Mouse (Mus musculus): ENCODE measurements around the gene Drd4.

The Drd4 gene

DNA sequence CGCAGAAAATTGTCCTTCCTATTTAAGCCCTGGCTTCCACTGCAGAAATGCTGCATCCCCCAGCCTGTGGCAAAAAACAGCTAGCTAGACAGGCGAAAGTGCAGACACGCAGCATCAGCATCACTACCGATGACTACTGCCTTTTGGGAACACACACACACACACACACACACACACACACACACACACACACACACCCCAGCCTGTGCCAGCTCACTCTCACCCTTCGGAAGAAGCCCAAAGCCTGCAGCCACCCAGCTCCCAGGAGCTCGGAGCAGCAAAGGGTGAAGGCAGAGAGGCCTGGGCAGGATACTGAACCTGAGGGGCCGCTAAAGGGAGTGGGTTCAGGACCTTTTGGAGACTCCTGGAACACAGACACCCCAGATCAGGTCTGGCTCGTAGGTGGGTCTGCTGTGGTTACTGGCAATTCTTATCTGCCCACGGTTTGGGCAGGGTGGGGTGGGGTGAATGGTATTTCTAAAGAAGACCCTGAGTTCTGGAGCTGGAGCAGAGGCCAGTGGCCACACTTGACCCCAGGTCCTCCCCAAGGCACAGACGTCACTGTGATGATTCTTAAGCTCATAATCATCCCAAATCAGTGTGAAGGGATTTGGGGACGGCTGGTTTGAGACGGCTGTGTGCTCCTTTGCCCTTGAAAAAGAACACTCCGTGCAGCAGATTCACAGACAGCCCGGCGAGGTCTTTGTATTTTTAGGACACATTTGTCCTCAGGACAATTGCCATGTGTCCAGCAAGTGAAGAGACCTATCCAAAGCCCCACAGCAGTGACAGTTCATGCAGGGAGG is 980 bp downstream of the Drd4 start:
- no peak for DNase-seq

DNA sequence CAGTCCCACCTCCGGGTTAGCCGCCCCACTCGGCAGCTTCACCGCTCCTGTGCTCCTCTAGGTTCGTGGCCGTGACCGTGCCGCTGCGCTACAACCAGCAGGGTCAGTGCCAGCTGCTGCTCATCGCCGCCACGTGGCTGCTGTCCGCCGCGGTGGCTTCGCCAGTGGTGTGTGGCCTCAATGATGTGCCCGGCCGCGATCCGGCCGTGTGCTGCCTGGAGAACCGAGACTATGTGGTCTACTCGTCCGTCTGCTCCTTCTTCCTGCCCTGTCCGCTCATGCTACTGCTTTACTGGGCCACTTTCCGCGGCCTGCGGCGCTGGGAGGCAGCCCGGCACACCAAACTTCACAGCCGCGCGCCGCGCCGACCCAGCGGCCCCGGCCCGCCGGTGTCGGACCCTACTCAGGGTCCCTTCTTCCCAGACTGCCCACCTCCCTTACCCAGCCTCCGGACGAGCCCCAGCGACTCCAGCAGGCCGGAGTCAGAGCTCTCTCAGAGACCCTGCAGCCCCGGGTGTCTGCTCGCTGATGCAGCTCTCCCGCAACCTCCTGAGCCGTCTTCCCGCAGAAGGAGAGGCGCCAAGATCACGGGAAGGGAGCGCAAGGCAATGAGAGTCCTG is 2.2 kb downstream of the Drd4 start:
- no peak for DNase-seq

DNA sequence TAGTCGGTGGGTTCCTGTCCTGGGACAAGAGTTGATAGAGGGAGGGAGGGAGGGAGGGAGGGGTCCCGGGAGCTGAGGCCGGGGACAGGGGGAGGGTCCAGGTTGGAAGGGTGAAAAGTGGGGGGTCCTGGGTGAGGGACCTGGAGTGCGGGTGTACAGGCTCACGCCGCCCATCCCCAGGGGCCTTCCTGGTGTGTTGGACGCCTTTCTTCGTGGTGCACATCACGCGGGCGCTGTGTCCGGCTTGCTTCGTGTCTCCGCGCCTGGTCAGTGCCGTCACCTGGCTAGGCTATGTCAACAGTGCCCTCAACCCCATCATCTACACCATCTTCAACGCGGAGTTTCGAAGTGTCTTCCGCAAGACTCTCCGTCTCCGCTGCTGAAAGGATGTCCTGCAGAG is 2.7 kb downstream of the Drd4 start:
- DNase-seq = no peak

DNA sequence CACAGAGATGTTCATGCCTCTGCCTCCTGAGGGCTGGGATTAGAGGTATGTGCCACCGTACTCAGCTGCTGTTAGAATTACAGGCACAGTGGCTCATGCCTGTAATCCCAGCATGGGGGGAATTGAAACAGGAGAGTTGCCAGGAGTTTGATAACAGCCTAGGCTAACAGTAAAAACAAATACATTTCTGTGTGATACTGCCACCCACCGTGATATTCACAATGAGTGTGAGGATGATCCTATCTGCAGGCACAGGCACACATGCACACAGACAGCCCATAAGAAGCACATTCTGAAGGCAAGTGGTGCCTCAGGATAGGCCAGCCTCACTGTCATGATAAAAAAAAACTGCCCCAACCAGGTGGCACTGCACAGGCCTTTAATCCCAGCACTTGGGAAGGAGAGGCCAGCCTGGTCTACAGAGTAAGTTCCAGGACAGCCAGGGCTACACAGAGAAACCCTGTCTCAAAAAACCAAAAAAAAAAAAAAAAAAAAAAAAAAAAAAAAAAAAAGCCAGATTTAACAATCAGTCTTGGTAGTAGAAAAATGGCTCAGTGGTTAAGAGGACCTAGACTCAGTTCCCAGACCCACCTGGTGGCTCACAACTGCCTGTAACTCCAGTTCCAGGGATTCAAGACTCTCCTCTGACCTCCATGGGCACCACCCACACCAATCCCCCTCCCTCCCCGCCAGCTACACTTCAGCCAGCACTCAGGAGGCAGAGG is 6.3 kb downstream of the Drd4 start:
- DNase-seq = no peak

DNA sequence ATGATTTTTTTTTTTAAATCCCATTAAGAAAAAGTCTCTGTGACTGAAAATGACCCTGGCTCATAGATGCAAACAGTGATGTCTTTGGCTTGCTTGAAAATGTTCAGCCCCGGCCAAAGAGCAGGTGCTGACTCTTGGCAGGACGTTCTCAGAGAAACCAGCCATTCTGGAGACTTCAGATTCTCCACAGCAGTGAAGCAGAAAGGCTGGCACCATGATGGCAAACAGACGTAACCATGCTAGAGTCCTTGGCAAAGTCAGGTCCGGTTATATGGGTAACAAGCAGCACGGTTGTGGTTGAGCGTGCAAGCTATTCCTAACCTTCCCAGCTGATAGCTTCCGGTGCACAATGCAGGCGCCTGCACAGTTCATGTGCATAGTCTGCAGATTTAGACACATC is 7.4 kb downstream of the Drd4 start:
- DNase-seq = peak; percentile 69

DNA sequence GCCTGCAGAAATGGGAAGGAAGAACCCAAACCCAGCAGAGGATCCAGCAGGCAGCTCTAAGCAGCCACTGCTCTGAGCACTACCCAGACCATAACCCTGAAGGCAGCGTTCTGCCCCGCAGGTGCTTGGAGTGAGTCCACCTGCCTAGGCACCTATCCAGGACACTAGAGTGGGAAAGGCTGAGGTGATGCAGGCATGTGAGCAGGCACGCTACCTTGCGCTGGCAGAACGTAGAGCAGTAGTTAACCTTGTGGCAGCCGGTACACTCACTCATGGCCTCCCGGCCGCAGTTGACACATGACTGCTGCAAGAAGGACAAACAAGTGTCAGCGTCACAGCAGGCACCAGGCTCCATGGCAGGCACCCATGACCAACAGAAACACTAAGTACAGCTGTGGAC is 9.6 kb downstream of the Drd4 start:
- peak; percentile 66 for DNase-seq

DNA sequence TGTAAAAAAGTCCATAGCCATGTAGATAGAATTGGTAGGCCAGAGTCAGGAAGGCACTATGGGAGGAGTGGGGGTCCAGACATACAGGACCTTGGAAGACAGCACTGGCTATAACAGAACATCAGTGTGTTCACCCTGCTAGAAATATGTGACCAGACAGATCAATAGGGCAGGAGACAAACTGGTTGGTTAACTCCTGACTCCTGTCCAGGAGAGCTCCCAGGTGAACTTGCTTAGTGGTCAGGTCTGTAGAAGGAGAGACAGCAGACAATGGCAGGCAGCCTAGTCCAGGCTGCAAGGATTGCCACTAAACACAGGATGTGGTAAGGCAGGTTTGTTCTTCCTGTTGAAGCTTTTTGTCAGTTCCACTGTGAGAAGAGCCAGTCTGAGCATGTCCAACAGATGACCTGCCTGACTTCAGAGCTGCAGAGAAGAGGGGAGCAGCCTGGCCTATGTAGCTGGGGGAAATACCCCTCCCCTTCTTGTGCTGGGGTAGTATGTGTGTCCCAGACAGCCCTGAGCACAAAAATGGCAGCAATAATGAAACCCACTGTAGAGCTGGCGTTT is 11.0 kb downstream of the Drd4 start:
- no peak for DNase-seq

DNA sequence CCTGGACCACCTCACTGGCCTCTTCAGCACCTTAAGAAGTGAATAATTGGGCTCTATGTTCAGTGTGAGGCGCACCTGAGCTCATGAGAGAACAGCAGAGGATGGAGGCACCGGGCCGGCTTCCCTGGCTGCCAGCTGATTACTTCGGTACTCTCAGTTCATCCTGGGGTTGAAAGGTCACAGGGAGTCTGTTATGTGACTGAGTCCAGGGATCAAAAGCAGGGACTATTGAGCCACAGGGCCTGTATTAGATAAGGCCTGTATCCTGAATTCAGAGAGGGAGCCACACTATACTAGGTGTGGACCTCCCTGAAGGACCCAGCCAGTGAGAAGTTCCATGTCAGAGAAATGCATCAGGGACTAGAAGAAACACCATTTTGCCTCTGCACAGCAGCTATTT is 12.7 kb downstream of the Drd4 start:
- DNase-seq = no peak

DNA sequence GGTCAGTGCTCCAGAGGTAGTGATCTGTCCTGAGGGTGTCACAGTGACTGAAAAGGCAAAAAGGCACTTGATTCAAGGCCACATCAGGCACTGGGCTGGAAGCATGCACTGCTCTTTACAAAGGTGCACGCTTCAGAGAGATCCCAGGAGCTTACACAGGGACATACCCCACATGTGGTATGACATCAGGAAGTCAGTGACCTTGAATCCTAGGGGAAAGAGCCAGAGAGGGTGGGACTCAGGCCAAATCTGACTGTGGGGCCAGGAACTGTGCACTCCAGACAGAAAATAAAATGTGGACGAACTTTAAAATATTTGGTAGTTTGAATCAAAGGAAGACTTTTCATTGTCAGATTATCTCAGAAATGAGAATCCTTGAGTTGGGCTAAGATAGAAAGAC is 22.6 kb downstream of the Drd4 start:
- no peak for DNase-seq

DNA sequence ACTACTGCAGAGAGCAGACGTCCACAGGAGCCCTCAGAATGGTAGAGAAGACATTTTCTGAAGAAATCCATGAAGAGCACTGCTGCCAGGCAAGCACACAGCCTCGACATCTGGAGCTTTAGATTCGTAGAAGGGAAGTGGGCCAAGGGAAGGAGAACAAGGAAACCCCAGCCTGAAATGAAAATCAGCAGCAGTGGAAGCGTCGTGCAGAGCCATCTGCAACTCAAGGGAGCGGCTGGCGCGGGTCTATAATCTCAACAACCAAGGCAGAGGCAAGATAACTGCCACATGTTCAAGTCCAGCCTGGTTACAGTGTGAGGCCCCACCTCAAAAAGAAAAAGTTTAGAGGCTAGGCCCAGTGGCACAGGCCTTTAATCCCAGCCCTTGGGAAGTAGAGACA is 23.3 kb downstream of the Drd4 start:
- no peak for DNase-seq

DNA sequence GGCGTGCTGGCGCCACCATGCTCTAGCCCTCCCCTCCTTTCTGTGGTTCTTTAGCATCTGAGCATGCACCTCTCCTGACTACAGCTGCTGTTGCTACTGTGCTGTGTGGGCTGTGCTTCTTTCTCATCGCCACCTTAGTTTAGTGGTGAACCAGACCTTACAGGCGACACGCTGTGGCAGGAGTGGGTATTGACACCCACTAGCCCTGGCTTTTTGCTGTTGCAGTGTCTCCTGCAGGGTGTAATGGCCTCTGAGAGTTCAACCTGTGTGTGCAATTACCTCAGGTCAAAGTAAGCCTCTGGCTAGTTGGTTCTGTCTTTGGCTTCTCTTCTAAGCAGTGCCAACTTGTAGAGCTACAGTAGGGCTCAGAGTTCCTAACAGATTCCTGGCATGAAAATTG is 24.2 kb downstream of the Drd4 start:
- no peak for DNase-seq

DNA sequence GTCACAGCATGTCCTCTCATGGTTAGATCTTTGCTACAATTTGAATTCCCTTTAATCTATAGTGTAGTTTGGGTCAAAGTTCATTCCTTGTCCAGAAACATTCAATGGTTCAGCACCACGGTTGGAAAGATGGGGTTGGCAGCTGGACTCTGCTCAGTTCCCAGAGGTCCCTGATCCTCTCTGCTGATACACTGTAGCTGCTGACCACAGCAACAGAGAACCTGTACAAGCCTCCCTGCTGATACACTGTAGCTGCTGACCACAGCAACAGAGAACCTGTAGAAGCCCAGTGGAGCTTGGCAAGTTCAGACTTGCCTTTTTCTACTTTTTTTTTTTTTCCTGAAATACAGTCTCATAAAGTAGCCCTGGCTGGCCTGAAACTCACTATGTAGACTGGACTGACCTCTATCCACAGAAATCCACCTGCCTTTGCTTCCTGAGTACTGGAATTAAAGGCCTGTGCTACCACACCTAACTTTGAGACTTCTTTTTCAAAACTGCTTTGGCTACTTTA is 25.9 kb downstream of the Drd4 start:
- no peak for DNase-seq

DNA sequence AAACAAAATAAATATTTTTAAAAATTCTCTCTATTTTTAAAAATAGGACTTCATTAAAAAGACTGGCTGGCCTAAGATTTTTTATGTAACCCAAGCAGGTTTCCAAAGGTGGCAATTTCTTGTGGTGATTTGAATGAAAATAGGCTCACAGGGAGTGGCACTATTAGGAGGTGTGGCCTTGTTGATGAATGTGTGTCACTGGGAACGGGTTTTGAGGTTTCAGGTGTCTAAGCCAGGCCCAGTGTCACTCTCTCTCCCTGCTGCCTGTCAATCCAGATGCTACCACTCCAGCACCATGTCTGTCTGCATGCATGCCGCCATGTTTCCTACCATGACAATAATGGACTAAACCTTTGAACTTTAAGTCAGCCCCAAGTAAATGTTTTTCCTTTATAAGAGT is 27.6 kb downstream of the Drd4 start:
- no peak for DNase-seq

DNA sequence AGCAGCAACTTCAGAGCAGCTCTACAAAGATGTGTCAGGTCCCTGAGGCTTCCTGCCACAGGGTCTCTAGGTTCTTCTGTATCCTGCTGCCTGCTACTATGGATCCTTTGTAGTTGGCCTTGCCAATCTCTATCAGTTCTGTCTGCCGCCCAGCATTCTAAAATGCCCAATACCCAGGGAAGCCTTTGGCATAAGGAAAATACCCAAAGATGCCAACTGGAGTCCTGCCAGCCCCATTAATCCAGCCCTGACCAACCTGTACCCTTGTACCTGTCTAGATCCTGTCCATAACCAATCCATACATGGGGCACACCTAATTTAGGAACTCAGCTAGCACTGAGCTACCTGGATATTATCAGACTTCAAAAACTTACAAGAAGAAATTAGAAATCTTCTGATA is 32.9 kb downstream of the Drd4 start:
- no peak for DNase-seq

DNA sequence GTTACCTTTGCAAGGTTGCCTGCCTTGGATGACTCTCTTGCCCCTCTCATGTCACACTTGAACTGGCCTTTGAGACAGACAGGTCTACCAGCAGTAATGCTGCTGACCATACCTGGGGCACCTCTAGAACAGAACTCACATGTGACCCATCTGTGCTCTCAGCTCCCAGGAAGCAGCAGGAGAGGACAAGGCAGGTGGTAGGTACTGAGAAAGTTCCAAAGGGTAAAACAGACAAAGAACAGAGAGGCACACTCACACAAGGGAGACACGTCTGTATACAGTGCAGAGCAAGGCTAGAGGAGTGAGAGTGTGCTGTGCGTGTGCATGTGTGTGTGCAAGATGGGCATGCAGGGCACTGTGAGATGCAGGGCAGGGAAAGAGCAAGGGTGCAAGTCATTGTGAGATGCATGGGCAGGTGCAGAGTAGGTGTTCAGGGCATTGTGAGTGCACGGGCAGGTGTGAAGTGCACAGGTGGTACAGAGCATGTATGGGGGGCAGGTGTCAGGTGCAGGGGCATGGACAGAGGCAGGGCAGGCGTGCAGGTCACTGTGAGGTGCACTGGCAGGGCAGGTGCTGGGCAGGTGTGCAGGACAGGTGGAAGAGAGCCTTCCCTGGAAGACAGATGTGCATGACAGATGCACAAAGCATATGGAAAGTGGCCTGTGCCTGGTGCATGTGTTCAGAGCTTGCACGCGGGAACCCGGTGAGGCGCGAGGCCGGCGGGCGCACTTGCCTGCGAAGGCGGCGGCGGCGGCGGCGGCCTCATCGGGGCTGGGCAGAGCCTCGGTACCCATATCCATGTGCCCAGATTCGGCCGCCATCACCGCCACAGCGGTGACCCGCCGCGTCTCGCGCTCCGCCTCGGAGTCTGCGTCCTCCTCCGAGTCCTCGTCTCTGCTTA is 35.0 kb downstream of the Drd4 start:
- no peak for DNase-seq

DNA sequence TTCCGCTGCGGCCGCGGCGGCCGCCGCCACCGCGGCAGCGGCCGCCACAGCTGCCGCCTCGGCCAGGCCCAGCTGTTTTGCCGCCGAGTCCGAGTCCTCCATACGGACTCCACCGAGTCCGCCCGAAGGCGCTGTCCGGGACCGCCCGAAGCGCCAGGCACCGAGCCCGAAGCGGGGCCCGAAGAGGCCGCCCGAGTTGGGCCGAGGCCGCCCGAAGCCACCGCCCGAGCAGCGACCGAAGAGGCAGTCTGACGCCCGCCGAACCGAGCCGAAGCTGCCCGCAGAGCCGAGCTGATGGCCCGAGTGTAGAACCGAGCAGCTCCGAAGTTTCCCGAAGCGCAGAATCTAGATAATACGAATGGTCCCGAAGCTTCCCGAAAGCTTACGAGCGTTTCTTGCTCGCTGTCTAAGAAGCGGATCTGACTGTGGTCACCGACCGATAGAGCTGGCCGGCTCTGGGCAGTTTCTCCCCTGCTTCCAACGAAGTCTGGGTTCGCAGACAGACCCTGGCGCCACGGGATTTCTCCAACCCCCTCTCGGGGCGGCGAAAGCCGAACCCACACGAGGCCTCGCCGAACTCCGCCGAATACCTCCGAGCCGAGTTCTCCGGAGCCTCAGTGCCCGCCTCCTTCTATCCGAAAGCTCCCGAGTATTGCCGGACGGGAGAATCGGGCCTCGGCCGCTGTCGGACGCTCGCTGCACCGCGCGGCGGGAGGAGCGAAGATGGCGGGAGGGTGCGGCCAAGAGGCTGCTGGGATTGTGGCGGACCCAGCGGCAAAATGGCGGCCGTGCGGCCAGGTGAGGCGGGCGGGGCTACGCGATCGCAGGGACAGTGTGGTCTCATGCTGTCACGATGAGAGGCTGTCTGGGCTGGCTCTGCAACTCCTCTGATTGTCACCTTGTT is 35.9 kb downstream of the Drd4 start, which contains the start of the genes Deaf1 and Tmem80:
Deaf1 (minus strand) TSS at position 222 of the 904 bp plus-strand sequence.
Tmem80 (plus strand) TSS at position 271 of the 904 bp plus-strand sequence.
- peak; percentile 100 for DNase-seq

DNA sequence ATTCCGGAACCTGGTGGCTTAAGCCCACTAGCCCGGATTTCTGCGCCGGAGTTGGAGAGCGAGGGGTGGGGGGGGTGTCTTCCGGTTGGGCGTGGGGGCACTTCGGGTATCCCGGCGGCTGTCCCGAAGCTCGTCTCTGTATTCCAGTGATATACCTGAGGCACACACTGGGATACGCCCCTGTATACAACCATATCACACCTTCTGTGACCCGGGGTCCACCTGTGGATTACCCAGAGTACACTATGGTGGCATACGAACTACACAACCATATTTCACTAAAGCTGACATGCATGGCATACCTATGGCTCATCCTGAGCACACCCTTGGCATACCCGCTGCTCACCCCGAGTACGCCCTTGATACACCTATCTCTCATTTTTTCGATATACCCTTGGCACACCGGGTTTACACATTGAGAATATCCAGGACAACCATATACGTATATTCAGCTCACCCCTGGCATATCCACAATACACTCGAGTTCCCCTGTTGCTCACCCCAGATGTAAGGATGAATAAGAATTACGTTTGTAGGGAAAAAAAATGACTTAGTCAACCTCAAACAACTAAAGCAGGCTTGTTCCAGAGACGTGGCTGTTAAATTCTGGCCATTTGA is 36.7 kb downstream of the Drd4 start:
- no peak for DNase-seq

DNA sequence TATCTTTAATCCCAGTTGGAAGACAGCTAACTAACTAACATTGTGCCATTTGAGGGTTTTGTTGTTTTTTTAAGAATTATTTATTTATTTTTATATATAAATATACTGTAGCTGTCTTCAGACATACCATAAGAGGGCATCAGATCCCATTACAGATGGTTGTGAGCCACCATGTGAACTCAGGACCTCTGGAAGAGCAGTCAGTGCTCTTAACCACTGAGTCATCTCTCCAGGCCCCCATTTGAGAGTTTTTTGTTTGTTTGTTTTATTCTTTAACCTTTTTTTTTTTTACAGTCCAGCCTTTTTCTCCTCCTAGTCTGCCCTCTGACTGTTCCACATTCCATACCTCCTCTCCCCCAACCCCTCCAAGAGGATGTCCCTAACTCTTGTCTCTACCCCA is 38.9 kb downstream of the Drd4 start:
- DNase-seq = no peak

DNA sequence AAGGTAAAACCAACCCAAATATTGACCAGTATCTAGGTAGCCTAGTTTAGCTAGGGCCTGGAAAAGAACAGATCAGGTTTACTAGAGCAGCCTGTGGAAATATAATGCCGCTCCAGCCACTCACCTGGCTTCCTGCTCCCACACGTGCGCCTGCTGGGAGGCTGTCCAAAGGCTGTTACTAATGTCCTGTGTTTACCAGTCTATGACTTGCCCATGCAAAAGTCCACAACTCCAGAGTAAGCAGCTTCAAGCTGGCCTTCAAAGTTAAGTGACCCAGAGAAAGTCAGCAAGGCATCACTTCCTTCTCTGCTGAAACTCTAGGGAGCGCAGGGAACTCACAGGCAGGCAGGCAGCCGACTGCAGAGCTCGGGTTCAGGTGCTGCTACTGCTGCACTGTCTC is 40.2 kb downstream of the Drd4 start:
- DNase-seq = no peak

DNA sequence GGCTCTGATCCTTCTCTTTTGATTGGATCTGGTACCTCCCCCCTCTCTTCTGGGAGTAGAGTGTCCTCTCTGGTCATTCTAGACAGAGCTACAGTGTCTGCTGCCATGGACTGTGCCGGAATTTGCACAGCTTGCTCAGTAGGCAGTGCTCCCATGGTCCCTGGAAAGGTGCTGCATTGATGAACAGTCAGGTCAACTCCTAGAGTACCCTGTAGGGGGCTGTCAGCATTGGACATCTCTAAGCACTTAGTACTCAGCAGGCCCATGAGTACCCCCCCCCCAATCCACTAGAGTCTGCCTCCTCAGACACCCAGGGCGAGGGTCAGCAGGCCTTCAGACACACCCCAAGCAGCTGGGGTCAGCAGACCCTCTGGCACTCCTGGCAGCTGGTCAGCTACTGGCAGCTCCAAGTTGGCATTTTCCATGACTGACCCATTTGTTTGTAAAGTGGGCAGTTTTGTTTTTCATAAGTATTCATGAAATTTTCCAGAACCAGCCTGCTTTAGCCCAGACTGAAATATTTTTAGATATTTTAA is 43.3 kb downstream of the Drd4 start:
- no peak for DNase-seq

Measured in cerebellum, adult 11 months (tissue).